Mouse (Mus musculus) thymus, adult 2 months (tissue): ENCODE measurements at regions not wholly inside any gene's neighbourhood (a gene's known extent, or its start where the extent isn't known, plus 50 kb on each side); places are given as distances from the start of the nearest gene placed in this dataset.

ENCODE experiments used
- DNase-seq: peaks from one replicate; pipeline ENCODE4 v3.0.0; 2021
- H3K27ac ChIP-seq: fragments of 200-500 bp; 2 replicates; pipeline ENCODE4 v1.5.1; 2012; ENCODE audit warnings: low read length, control low read depth; ENCODE audit not compliant: control insufficient read depth, insufficient read depth
- H3K27me3 ChIP-seq: fragments of 200-500 bp; 2 replicates; pipeline ENCODE4 v1.6.1; 2012; ENCODE audit warnings: mild to moderate bottlenecking, low read length, moderate library complexity, mixed read lengths; ENCODE audit not compliant: control insufficient read depth, insufficient read depth
- H3K36me3 ChIP-seq: fragments of 200-500 bp; 2 replicates; pipeline ENCODE4 v1.6.1; 2012; ENCODE audit warnings: mild to moderate bottlenecking, low read length, moderate library complexity; ENCODE audit not compliant: control insufficient read depth, insufficient read depth
- H3K4me1 ChIP-seq: fragments of 200-500 bp; replicated peaks from 2 replicates; pipeline ENCODE4 v1.6.1; 2012; ENCODE audit warnings: low read length; ENCODE audit not compliant: control insufficient read depth, insufficient read depth
- H3K4me3 ChIP-seq: fragments of 200-500 bp; 2 replicates; pipeline ENCODE4 v1.5.1; 2012; ENCODE audit warnings: mild to moderate bottlenecking, low read length, control low read depth, moderate library complexity; ENCODE audit not compliant: control insufficient read depth, insufficient read depth
- CTCF ChIP-seq: fragments of 200-500 bp; IDR thresholded peaks from 2 replicates; pipeline ENCODE4 v1.5.1; 2012; ENCODE audit warnings: mild to moderate bottlenecking, control low read depth, low read length, moderate library complexity, borderline replicate concordance; ENCODE audit not compliant: control insufficient read depth, poor library complexity, insufficient read depth; ENCODE audit errors: extremely low read depth
- POLR2A ChIP-seq: fragments of 200-500 bp; IDR thresholded peaks from 2 replicates; pipeline ENCODE4 v1.6.1; 2012; ENCODE audit warnings: mild to moderate bottlenecking, low read length, control low read depth, moderate library complexity; ENCODE audit not compliant: control insufficient read depth, poor library complexity, insufficient read depth; ENCODE audit errors: extremely low read depth
- WGBS: fragments of 180-500 bp; shearing (Covaris S2); methylation state at CpG from one replicate; pipeline ENCODE4 v1.1.7; 2018; 5-methylcytosine and 5-hydroxymethylcytosine counted together

DNA sequence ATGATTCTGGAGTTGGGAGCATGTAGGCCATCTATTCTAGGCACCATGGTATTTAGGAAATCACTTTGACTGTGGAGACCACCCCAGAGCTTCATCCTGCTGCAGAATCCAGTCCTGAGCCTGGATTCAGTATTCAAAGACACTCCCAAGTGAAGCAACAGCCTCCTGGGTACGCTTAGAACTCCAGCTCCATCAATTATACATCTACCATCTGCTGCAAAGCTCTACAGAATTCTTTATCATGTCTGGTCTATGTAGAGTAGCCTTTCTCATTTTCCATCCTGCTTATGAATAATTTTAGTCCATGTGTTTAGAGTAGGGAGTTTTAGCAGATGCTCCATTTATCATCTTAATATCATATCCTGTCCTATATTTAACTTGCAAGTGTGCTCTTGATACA, 139.4 kb downstream of the Cpeb2 start:
- H3K4me3 ChIP-seq = no peak overlapping the region
- DNase-seq = no peak
- no peaks in the 10 kb centered on the region for H3K27me3 ChIP-seq
- H3K4me1 ChIP-seq = no peaks in the 10 kb centered on the region
- TF ChIP-seq POLR2A = no peak
- TF ChIP-seq CTCF = no peak
- 87% methylated on average over 1 of the region's 1 CpGs for WGBS
- H3K27ac ChIP-seq = no peak overlapping the region
- no peaks in the 10 kb centered on the region for H3K36me3 ChIP-seq

DNA sequence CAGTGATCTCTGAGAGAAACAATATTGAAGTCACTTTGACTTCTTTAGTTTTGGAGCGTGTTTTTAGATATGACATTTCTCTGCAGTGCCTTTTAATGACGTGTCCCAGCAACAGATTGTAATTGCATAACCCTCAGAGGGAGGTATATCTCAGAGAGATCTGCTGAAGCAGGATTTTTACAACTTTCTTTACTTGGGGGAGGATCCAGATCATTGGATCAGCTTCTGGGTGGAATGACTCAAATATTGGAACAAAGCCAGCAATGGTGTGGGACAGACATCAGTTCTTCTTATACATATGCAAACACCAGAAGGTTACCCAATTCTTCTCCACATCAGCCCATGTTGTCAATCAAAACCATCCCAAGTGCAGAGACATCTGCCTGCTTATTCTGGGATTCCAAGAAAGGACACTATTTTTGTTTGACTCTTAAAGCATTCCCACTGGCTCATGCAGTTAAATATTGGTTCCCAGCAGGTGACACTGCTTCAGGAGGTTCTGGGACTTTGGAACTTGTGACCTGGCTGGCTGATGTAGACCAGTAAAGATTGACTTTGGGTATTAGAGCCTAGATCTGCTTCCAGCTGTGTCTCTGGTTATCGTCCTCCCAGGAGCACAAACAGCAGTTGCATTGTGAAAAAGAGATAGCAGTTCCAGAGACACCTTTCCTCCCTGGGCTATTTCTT, 130.5 kb upstream of the C1qtnf7 start:
- 89% methylated on average over 3 of the region's 3 CpGs for WGBS
- no peak for DNase-seq
- Histone ChIP-seq H3K4me1 (no peaks in the 10 kb centered on the region), H3K4me3 (no peak overlapping the region), H3K27ac (no peak overlapping the region), H3K27me3 (no peaks in the 10 kb centered on the region), H3K36me3 (no peaks in the 10 kb centered on the region)
- no peak for TF ChIP-seq POLR2A
- no peak for TF ChIP-seq CTCF

GRCm38 (mm10) chr5:43390997-43391396, 124.3 kb upstream of the C1qtnf7 start:
- H3K4me3 ChIP-seq = no peak overlapping the region
- WGBS = 76% methylated on average over 2 of the region's 2 CpGs
- no peak overlapping the region for H3K27ac ChIP-seq
- no peaks in the 10 kb centered on the region for H3K36me3 ChIP-seq
- no peak for TF ChIP-seq CTCF
- TF ChIP-seq POLR2A = no peak
- no peaks in the 10 kb centered on the region for H3K27me3 ChIP-seq
- no peak for DNase-seq
- no peaks in the 10 kb centered on the region for H3K4me1 ChIP-seq

- Histone ChIP-seq H3K36me3 (no peaks in the 10 kb centered on the region), H3K4me1 (no peaks in the 10 kb centered on the region), H3K27ac (no peak overlapping the region), H3K4me3 (no peak overlapping the region), H3K27me3 (no peaks in the 10 kb centered on the region)
- WGBS = 58% methylated on average over 3 of the region's 3 CpGs
- no peak for DNase-seq
- TF ChIP-seq POLR2A (no peak), CTCF (no peak)
Measured at GRCm38 (mm10) chr5:43391412-43392029, 123.8 kb upstream of the C1qtnf7 start.

GRCm38 (mm10) chr5:43392908-43393545, 122.3 kb upstream of the C1qtnf7 start:
- Histone ChIP-seq H3K4me3 (no peak overlapping the region), H3K27me3 (no peaks in the 10 kb centered on the region), H3K4me1 (no peaks in the 10 kb centered on the region), H3K36me3 (no peaks in the 10 kb centered on the region), H3K27ac (no peak overlapping the region)
- DNase-seq = no peak
- TF ChIP-seq POLR2A = no peak
- TF ChIP-seq CTCF = no peak
- 61% methylated on average over 8 of the region's 8 CpGs for WGBS

GRCm38 (mm10) chr5:43417259-43417658, 98.1 kb upstream of the C1qtnf7 start:
- Histone ChIP-seq H3K27me3 (no peaks in the 10 kb centered on the region), H3K36me3 (no peaks in the 10 kb centered on the region), H3K27ac (no peak overlapping the region), H3K4me3 (no peak overlapping the region), H3K4me1 (no peaks in the 10 kb centered on the region)
- DNase-seq = no peak
- TF ChIP-seq CTCF = no peak
- no peak for TF ChIP-seq POLR2A
- 97% methylated on average over 2 of the region's 2 CpGs for WGBS
